Mouse (Mus musculus) kidney, postnatal 36 days (tissue): ENCODE data around the gene C130074G19Rik.

ENCODE experiments used
- DNase-seq, 2 experiments: peaks; one replicate each; pipeline ENCODE4 v3.0.0; 2021 to 2022; ENCODE audit warnings: mixed read lengths in 2 of 2

The C130074G19Rik gene

GRCm38 (mm10) chr1:184882281-184883268 lies at the start of gene C130074G19Rik:
C130074G19Rik (minus strand) TSS chr1:184883218.
- DNase-seq = peak; percentile 92 to 95

- DNase-seq = no peak
These were observed 48.1 kb upstream of the C130074G19Rik start for GRCm38 (mm10) chr1:184931097-184931496.

GRCm38 (mm10) chr1:184928382-184928781 lies 45.4 kb upstream of the C130074G19Rik start:
- no peak for DNase-seq

GRCm38 (mm10) chr1:184927911-184928310 lies 44.9 kb upstream of the C130074G19Rik start:
- no peak for DNase-seq

- no peak for DNase-seq
These were observed 39.8 kb upstream of the C130074G19Rik start for GRCm38 (mm10) chr1:184922824-184923223.

GRCm38 (mm10) chr1:184920057-184920456 lies 37.0 kb upstream of the C130074G19Rik start:
- no peak for DNase-seq

GRCm38 (mm10) chr1:184918227-184918888 lies 35.3 kb upstream of the C130074G19Rik start:
- DNase-seq = peak in 1 of 2 experiments; percentile 57

GRCm38 (mm10) chr1:184912336-184912735 lies 29.3 kb upstream of the C130074G19Rik start:
- peak in 1 of 2 experiments; percentile 50 for DNase-seq

GRCm38 (mm10) chr1:184911861-184912260 lies 28.8 kb upstream of the C130074G19Rik start:
- peak; percentile 72 to 76 for DNase-seq

- peak in 1 of 2 experiments; percentile 16 for DNase-seq
These were observed 25.5 kb upstream of the C130074G19Rik start for GRCm38 (mm10) chr1:184908558-184908957.

GRCm38 (mm10) chr1:184905904-184906745 lies 23.1 kb upstream of the C130074G19Rik start:
- no peak for DNase-seq

GRCm38 (mm10) chr1:184905371-184905770 lies 22.4 kb upstream of the C130074G19Rik start:
- no peak for DNase-seq

- no peak for DNase-seq
These were observed 20.7 kb upstream of the C130074G19Rik start for GRCm38 (mm10) chr1:184903697-184904096.

GRCm38 (mm10) chr1:184902886-184903285 lies 19.9 kb upstream of the C130074G19Rik start:
- no peak for DNase-seq

GRCm38 (mm10) chr1:184897350-184897749 lies 14.3 kb upstream of the C130074G19Rik start:
- no peak for DNase-seq

- peak in 1 of 2 experiments; percentile 65 for DNase-seq
These were observed 9.0 kb upstream of the C130074G19Rik start for GRCm38 (mm10) chr1:184891998-184892397.

- no peak for DNase-seq
These were observed 6.4 kb upstream of the C130074G19Rik start for GRCm38 (mm10) chr1:184889454-184889853.

GRCm38 (mm10) chr1:184886160-184886559 lies 3.1 kb upstream of the C130074G19Rik start:
- no peak for DNase-seq

GRCm38 (mm10) chr1:184881861-184882260 lies 1.2 kb downstream of the C130074G19Rik start:
- DNase-seq = peak; percentile 44 to 54

- DNase-seq = peak in 1 of 2 experiments; percentile 25
These were observed 1.8 kb downstream of the C130074G19Rik start for GRCm38 (mm10) chr1:184881211-184881610.

GRCm38 (mm10) chr1:184878860-184879259 lies 4.2 kb downstream of the C130074G19Rik start:
- DNase-seq = peak; percentile 72 to 88

GRCm38 (mm10) chr1:184877306-184877705 lies 5.7 kb downstream of the C130074G19Rik start:
- no peak for DNase-seq
